Mouse (Mus musculus): ENCODE results near the gene Micall1.

DNA sequence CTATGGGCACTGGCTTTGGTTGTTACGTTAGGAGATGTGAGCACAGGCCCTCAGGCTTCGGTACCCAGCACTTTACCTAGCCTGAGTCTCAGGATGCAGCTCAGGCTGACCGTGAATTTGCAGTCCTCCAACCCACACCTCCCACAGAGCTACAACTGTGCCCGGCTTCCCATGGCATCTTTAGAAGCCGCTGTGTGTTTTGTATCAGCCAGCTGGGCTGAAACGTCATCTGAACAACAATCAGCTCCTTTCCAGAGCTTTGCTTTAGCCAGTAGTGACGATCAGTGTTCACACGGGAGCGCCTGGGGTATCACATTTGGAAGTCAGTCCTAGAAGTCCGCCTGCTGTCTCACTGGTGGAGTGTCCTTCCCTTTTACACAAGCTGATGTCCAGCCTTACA lies 5.4 kb upstream of the Micall1 start:
- TF ChIP-seq GATA1 (IDR thresholded peaks at IDR 0.05; ENCODE audit: borderline replicate concordance, low read length) (no peak), FLI1 (IDR thresholded peaks at IDR 0.05; ENCODE audit: low read length) (no peak)
